Mouse (Mus musculus): ENCODE measurements around the gene Ccser1.

DNA sequence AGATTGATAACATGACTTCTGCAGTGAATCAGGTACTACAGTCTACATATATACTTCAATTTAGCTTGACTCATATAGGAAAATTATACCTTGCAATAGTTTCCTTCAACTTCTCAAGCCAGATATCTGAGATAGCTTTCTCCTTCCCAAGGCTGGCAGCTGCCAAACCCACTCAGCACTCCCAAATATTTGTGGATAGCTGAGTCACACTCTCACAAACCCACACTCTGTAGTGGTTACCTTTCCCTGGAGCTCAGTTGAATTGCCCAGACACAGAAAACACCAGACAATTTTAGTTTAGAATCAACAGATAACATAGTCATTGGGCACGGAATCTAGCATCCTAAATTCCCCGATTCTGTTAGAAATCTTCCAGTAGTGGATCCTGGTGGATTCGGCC, 732.8 kb downstream of the Ccser1 start:
- TF ChIP-seq CTCF (IDR thresholded peaks at IDR 0.05; ENCODE audit: borderline replicate concordance, extremely low read depth, insufficient read depth, insufficient read length) (no peak), POLR2A (IDR thresholded peaks at IDR 0.05; ENCODE audit: borderline replicate concordance, extremely low read depth, insufficient read depth, insufficient read length, poor library complexity, severe bottlenecking) (no peak)

All from brain, embryonic 14.5 days (tissue).